ENCODE assay signal across 13 mouse cellular contexts in genomic region chr19:24258368-24258767, GRCm38 (mm10). TPM values are rescaled to one million over a fixed set of nuclear protein-coding genes. Genes with fewer than 3 reads are reported as not detected.
DNase-seq lines count a peak whose midpoint lies in the region; ATAC-seq lines count a peak whose summit lies in the region.
"Had no signal": no experiment of that assay in that cellular context is flagged by ENCODE, and none has a peak within 500 bp of the region (broad histone marks: within the 10 kb centered on the region; RNA-seq: fewer than 3 reads in every experiment).

No protein-coding gene starts in this region.

- ATAC-seq in heart, embryonic 12.5 days (ENCODE audit: insufficient number of reproducible peaks, low FRiP score), result 0 out of 2 replicates have a peak, but pooled peaks have one; percentile 13
- no peak for ATAC-seq in megakaryocyte progenitor cell, adult 5-6 weeks (replicated peaks; ENCODE audit: poor library complexity)
- ATAC-seq: CD4-positive, CD25-positive, alpha-beta regulatory T cell, adult 4 months; intestine, postnatal 0 days had no signal

- no peak overlapping the region for H3K4me3 ChIP-seq in heart, embryonic 12.5 days
- H3K4me3 ChIP-seq: liver, embryonic 13.5 days; neural tube, embryonic 12.5 days had no signal

- peak; percentile 61 for DNase-seq in kidney, adult 9 months
- no peak for DNase-seq in kidney, adult 18-20 months
- DNase-seq in kidney, postnatal 25 days, result peak; percentile 35 to 59
- peak; percentile 31 to 46 for DNase-seq in lung, postnatal 4 days
- DNase-seq in c-Kit-positive CD71-positive TER-119-positive erythroid progenitor cells, embryonic 14.5 days (ENCODE audit: low spot score), result no peak
- DNase-seq: adrenal gland, adult 8-10 months; liver, embryonic 13.5 days; midbrain, embryonic 14.5 days had no signal

- peaks cover 24% of the 10 kb centered on the region for H3K4me1 ChIP-seq in heart, embryonic 12.5 days (replicated peaks)
- H3K4me1 ChIP-seq: liver, embryonic 13.5 days had no signal

- H3K27me3 ChIP-seq in heart, embryonic 12.5 days (replicated peaks), result no peaks in the 10 kb centered on the region
- H3K27me3 ChIP-seq: liver, embryonic 13.5 days; neural tube, embryonic 12.5 days had no signal

- peaks cover 21% of the 10 kb centered on the region for H3K36me3 ChIP-seq in heart, embryonic 12.5 days

- H3K9me3 ChIP-seq in heart, embryonic 12.5 days (replicated peaks), result no peaks in the 10 kb centered on the region
- H3K9me3 ChIP-seq: liver, embryonic 13.5 days; neural tube, embryonic 12.5 days had no signal

- H3K9ac ChIP-seq in heart, embryonic 12.5 days, result no peak overlapping the region
- H3K9ac ChIP-seq: liver, embryonic 13.5 days; neural tube, embryonic 12.5 days had no signal

- peak overlapping the region; percentile 38 for H3K27ac ChIP-seq in heart, embryonic 12.5 days (ENCODE audit: poor library complexity, severe bottlenecking)
- H3K27ac ChIP-seq: liver, embryonic 13.5 days; neural tube, embryonic 12.5 days had no signal

- 26% methylated on average over 5 of the region's 5 CpGs for WGBS in heart, embryonic 12.5 days

- H3K4me2 ChIP-seq in heart, embryonic 12.5 days, result no peak overlapping the region
- H3K4me2 ChIP-seq: liver, embryonic 13.5 days; neural tube, embryonic 12.5 days had no signal

RNA-seq across cellular contexts. Expression of gene Fxn, which starts 22.0 kb away (rescaled TPM):
- 59.6 and 61.2 TPM in 2 replicates for polyA plus RNA-seq in heart, embryonic 12.5 days (2016; fragmentation: Nextera tagmentation; extraction: Ambion mirVana)
- total RNA-seq in megakaryocyte progenitor cell, adult 5-6 weeks (2015), result 28.2 and 30.0 TPM in 2 replicates
- 13.0 and 15.3 TPM in 2 replicates for total RNA-seq in megakaryocyte progenitor cell, adult 5-6 weeks (2017)

RNA-seq across cellular contexts. Expression of gene Tjp2, which starts 33.5 kb away (rescaled TPM):
- polyA plus RNA-seq in heart, embryonic 12.5 days (2016; fragmentation: Nextera tagmentation; extraction: Ambion mirVana), result 31.9 and 33.8 TPM in 2 replicates
- 2.5 and 2.7 TPM in 2 replicates for total RNA-seq in megakaryocyte progenitor cell, adult 5-6 weeks (2015)
- 3.5 TPM in 2 replicates for total RNA-seq in megakaryocyte progenitor cell, adult 5-6 weeks (2017)

Comparison
In these comparisons a context has a peak if more than half of its experiments do, and no peak if none do; other contexts are left out.
1. DNase-seq: peak in kidney, adult 9 months (single experiment), kidney, postnatal 25 days (2 of 2) and lung, postnatal 4 days (2 of 2); none in kidney, adult 18-20 months (single experiment) and c-Kit-positive CD71-positive TER-119-positive erythroid progenitor cells, embryonic 14.5 days (single experiment).